Mouse (Mus musculus): Measurements from ENCODE around the gene Wdr81. TPM values are rescaled to one million over a fixed set of nuclear protein-coding genes. Genes with fewer than 3 reads are reported as not detected.

The Wdr81 gene
- polyA plus RNA-seq, 1 experiment from 2014 or later: 5.7 TPM

DNA sequence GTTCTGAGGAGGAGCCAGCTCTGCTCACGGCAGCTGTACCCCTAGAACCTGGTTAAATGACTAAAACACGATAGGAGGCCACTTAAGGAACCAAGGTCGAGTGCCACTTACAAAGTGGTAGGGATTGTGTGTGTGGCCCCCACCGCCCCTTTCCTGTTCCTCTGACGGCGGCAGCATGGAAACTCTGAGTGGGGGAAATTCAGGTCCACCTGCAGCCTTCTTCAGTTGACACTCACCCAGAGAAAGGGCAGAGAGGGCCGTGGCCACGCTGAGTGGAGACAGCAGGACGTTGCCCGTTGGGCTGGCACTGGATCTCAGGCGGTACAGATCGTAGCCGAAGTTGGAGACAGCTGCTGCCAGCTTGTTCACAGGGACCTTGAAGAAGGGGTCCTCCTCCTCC lies 38.5 kb downstream of the Wdr81 start:
- WGBS: 74% methylated on average over 13 of the region's 13 CpGs
- Histone ChIP-seq H3K27me3 (replicated peaks) (no peaks in the 10 kb centered on the region), H3K9ac (no peak overlapping the region), H3K27ac (ENCODE audit: poor library complexity, severe bottlenecking) (no peak overlapping the region), H3K9me3 (replicated peaks) (no peaks in the 10 kb centered on the region), H3K4me2 (no peak overlapping the region), H3K4me1 (replicated peaks) (peaks cover 18% of the 10 kb centered on the region), H3K4me3 (no peak overlapping the region), H3K36me3 (0 out of 2 replicates have a peak, but pooled peaks cover 4% of the 10 kb centered on the region)
- no peak for ATAC-seq (ENCODE audit: insufficient number of reproducible peaks, low FRiP score)

DNA sequence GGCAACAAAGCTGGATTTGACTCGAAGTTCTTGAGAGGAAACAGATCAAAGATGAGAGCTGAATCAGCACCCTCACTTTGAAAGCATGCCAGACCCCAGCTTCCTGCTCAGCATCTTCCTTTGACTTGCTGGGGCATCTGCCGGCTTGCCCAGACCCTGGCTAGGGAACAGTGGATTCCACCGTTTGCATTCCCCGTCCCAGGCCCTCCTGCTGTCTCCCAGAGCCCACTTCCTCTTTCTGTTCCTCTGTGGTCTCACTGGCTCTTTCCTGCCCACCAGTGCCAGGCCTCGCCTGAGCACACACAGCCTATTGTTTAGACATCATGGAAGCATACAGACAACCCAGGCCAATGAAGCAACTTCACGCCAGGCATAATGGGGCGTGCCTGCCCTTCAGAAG lies 39.4 kb downstream of the Wdr81 start:
- H3K36me3 ChIP-seq: peaks cover 4% of the 10 kb centered on the region; the same call in 1 of the 2 replicates
- no peak for ATAC-seq (ENCODE audit: insufficient number of reproducible peaks, low FRiP score)

DNA sequence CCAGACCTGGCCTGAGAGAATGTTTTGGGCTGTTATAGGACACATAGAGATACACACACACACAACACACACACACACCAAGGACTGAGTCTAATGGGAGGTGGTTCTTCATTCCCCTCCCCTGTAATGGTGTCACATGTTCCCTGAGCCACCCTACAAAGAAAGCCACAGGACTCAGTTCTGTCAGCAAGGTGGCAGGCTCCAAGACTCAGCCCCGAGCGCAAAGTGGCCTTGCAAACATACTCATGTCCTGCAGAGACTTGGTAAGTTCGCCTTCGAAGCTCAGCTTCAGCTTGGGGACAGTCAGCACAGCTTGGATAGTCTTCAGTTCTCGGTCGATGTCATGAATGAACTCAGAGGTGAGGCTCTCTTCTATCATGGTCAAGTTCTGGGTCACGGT lies 43.9 kb downstream of the Wdr81 start:
- ATAC-seq (ENCODE audit: insufficient number of reproducible peaks, low FRiP score): no peak
- Histone ChIP-seq H3K9me3 (replicated peaks) (no peaks in the 10 kb centered on the region), H3K9ac (no peak overlapping the region), H3K27me3 (replicated peaks) (no peaks in the 10 kb centered on the region), H3K4me1 (replicated peaks) (peaks cover 8% of the 10 kb centered on the region; the same call in 1 of the 2 replicates), H3K4me2 (no peak overlapping the region), H3K36me3 (peaks cover 17% of the 10 kb centered on the region), H3K27ac (ENCODE audit: poor library complexity, severe bottlenecking) (no peak overlapping the region), H3K4me3 (no peak overlapping the region)
- 86% methylated on average over 7 of the region's 7 CpGs for WGBS

More for the DNA sequence above, 39.4 kb downstream of the Wdr81 start:
- Histone ChIP-seq H3K27ac (ENCODE audit: poor library complexity, severe bottlenecking) (no peak overlapping the region), H3K9me3 (replicated peaks) (no peaks in the 10 kb centered on the region), H3K4me1 (replicated peaks) (peaks cover 13% of the 10 kb centered on the region), H3K4me2 (no peak overlapping the region), H3K27me3 (replicated peaks) (no peaks in the 10 kb centered on the region), H3K4me3 (no peak overlapping the region), H3K9ac (no peak overlapping the region)
- 43% methylated on average over 7 of the region's 7 CpGs for WGBS

DNA sequence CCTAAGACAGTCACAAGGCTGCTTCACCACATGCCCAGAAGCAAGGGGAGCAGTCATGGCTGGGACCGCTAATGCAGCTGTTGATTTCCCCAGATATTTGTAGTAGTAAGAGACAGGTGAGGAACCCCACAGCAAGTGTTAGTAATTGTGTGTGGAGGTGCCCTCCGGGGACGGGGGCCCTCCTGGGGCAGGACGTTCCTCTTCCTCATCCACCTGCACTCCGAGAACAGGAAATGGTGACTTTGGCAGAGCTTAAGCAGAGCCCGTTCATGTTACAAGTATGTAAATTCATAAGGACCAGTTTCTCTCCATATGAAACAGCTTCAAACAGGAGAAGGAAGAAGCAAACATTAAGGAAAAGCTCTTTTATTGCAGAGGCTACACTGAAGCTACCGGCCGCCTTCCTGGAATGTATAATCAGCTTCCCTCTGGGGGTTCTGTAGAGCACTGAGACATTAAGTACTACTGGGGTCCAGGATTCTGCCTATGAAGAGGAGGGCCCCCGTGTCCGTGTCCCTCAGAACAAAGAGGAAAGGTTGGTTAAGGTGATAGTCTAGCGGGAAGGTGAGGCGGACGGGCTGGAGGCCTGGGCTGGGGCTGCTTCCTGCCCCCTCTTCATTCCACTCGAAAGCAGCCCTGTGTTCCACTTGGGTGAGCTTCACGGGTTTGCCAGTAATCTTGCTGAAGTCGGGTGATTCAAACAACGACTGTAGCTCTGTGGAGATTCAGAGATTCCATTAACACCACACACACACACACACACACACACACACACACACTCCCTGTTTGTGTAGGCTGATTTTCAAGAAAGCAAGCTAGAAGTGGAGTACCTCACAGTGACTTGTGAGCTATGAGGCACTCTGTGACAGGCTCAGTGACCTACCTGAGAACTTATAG lies 44.6 kb downstream of the Wdr81 start:
- no peak overlapping the region for H3K27ac ChIP-seq (ENCODE audit: poor library complexity, severe bottlenecking)
- H3K4me3 ChIP-seq: no peak overlapping the region
- H3K27me3 ChIP-seq (replicated peaks): no peaks in the 10 kb centered on the region
- no peak for ATAC-seq (ENCODE audit: insufficient number of reproducible peaks, low FRiP score)
- no peaks in the 10 kb centered on the region for H3K9me3 ChIP-seq (replicated peaks)
- H3K9ac ChIP-seq: no peak overlapping the region
- no peak overlapping the region for H3K4me2 ChIP-seq
- peaks cover 1% of the 10 kb centered on the region; the same call in 1 of the 2 replicates for H3K4me1 ChIP-seq (replicated peaks)
- 82% methylated on average over 17 of the region's 17 CpGs for WGBS
- peaks cover 18% of the 10 kb centered on the region for H3K36me3 ChIP-seq

DNA sequence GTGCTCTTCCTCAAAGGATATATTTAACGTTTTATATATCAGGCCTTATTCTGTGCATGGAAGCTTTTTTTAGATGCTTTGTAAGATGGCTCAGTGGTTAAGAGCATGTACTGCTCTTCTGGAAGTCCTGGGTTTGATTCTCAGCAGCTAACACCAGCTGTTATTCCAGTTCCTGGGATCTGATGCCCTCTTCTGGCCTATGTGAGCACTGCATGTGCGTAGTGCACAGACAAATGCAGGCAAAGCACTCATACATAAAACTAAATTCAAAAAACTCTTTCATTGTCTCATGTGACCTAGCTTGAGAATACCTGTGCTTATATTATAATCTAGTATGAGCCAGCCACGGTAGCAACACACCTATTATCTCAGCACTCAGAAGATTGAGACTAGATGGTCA lies 47.7 kb downstream of the Wdr81 start:
- H3K4me3 ChIP-seq: no peak overlapping the region
- H3K4me2 ChIP-seq: no peak overlapping the region
- H3K27ac ChIP-seq (ENCODE audit: poor library complexity, severe bottlenecking): no peak overlapping the region
- no peaks in the 10 kb centered on the region for H3K9me3 ChIP-seq (replicated peaks)
- 31% methylated on average over 3 of the region's 3 CpGs for WGBS
- peaks cover 18% of the 10 kb centered on the region for H3K4me1 ChIP-seq (replicated peaks)
- ATAC-seq (ENCODE audit: insufficient number of reproducible peaks, low FRiP score): no peak
- peaks cover 17% of the 10 kb centered on the region for H3K36me3 ChIP-seq
- no peaks in the 10 kb centered on the region for H3K27me3 ChIP-seq (replicated peaks)
- no peak overlapping the region for H3K9ac ChIP-seq

DNA sequence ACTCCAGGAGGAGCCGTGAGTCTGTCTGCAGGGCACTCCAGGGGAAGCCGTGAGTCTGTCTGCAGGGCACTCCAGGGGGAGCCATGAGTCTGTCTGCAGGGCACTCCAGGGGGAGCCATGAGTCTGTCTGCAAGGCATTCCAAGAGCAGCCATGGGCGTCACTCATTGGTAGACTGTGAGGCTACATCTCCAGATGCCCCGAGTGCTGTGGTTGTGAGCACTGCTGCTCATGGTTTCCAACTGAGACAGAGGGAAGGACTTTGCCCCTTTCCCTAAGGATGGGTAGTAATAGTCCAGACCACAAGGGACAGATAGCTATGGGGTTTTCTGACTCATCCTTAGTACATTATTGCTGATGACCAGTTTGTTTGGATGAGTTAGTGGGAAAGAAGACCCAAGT lies 48.4 kb downstream of the Wdr81 start:
- Histone ChIP-seq H3K4me1 (replicated peaks) (peaks cover 18% of the 10 kb centered on the region), H3K27me3 (replicated peaks) (no peaks in the 10 kb centered on the region), H3K4me3 (no peak overlapping the region), H3K9me3 (replicated peaks) (no peaks in the 10 kb centered on the region), H3K9ac (no peak overlapping the region), H3K36me3 (peaks cover 17% of the 10 kb centered on the region), H3K4me2 (no peak overlapping the region), H3K27ac (ENCODE audit: poor library complexity, severe bottlenecking) (no peak overlapping the region)
- ATAC-seq (ENCODE audit: insufficient number of reproducible peaks, low FRiP score): no peak
- 55% methylated on average over 4 of the region's 4 CpGs for whole genome bisulfite sequencing

DNA sequence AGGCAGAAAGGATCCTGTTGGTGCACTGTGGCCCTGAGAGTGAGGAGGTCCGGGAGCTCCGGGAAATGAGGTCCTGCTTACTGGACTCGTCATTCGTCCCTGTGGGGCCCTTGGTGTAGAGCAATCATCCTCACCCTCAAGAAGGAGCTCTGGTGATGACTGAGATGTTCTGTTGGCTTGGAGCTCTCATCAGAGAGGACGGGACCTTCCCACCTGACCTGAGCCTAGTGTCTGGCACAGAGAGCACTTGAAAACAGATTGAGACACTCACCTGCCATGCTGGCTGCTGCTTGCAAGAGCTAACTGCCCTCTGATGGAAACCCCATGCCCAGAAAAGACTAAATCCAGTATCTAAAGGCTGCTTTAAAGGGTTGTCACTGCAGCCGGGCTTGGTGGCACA lies 49.7 kb downstream of the Wdr81 start:
- Histone ChIP-seq H3K9ac (no peak overlapping the region), H3K27ac (ENCODE audit: poor library complexity, severe bottlenecking) (no peak overlapping the region), H3K9me3 (replicated peaks) (no peaks in the 10 kb centered on the region), H3K36me3 (peaks cover 26% of the 10 kb centered on the region), H3K4me3 (no peak overlapping the region), H3K27me3 (replicated peaks) (no peaks in the 10 kb centered on the region), H3K4me2 (no peak overlapping the region), H3K4me1 (replicated peaks) (peaks cover 18% of the 10 kb centered on the region)
- 81% methylated on average over 6 of the region's 6 CpGs for WGBS
- ATAC-seq (ENCODE audit: insufficient number of reproducible peaks, low FRiP score): no peak

DNA sequence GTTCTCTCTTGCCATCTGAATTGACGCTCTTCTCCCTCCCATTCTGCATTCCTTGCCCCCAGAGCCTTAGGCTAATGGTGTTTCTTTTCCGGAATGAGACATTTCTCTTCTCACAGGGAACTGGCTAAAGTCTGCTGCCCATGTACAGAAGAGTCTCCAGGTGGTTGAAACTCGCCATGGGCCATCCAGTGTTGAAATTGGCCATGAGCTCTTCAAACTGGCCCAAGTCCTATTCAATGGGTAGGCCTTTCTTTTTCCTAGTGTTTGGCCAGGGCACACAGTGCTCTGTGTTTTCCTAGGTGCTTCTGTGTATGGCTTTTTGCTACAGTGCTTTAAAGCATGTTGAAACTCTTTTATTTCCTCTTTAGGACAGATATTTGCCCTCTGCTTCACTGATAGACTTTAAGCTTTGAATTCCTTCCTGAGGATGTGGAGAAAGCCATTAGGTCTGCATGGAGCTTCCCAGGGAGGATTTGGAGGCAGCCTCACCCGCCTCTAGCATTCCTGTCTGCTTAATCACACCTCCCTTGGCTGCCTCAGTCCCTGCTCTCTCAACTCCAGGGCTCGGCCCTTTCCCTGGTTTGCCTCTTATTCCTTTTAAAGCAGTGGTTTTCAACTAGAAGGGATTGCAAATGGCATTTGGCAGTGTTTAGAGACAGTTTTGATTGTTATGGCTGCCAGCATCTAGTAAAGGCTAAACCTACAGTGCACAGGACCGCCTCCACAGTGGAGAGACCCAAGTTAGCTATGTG lies 51.0 kb downstream of the Wdr81 start:
- Histone ChIP-seq H3K9ac (0 out of 2 replicates have a peak overlapping the region, but pooled peaks have one; percentile 15), H3K27me3 (replicated peaks) (no peaks in the 10 kb centered on the region), H3K9me3 (replicated peaks) (no peaks in the 10 kb centered on the region), H3K4me3 (no peak overlapping the region), H3K36me3 (peaks cover 26% of the 10 kb centered on the region), H3K4me1 (replicated peaks) (peaks cover 18% of the 10 kb centered on the region), H3K4me2 (no peak overlapping the region), H3K27ac (ENCODE audit: poor library complexity, severe bottlenecking) (peak overlapping the region; percentile 28; the same call in 1 of the 2 replicates)
- 58% methylated on average over 6 of the region's 6 CpGs for WGBS
- no peak for ATAC-seq (ENCODE audit: insufficient number of reproducible peaks, low FRiP score)

DNA sequence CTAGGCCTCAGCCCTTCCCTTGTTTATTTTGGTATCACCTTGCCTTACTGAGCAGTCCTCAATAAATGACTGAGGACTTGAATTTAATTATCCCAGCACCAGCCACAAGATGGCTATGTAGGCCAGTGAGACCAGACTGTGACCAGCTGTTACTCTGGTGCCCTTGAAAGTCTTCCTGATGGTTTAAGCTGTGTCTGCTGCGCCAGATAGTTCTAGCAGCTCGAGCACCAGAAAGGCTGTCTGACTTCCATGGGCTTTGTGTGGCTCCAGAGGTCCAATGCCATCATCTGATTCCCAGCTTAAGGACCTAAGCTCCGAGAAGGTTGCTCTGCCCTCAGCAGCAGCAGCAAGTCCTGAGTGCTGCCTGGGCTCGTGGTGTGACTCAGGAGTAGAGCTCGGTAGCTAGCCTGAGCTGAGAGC lies 52.2 kb downstream of the Wdr81 start:
- Histone ChIP-seq H3K9me3 (replicated peaks) (no peaks in the 10 kb centered on the region), H3K4me2 (no peak overlapping the region), H3K36me3 (peaks cover 26% of the 10 kb centered on the region), H3K27ac (ENCODE audit: poor library complexity, severe bottlenecking) (peak overlapping the region; percentile 52), H3K4me3 (no peak overlapping the region), H3K9ac (no peak overlapping the region), H3K27me3 (replicated peaks) (no peaks in the 10 kb centered on the region), H3K4me1 (replicated peaks) (peaks cover 21% of the 10 kb centered on the region)
- WGBS: 51% methylated on average over 5 of the region's 5 CpGs
- peak; percentile 33; the same call in 1 of the 2 replicates for ATAC-seq (ENCODE audit: insufficient number of reproducible peaks, low FRiP score)

DNA sequence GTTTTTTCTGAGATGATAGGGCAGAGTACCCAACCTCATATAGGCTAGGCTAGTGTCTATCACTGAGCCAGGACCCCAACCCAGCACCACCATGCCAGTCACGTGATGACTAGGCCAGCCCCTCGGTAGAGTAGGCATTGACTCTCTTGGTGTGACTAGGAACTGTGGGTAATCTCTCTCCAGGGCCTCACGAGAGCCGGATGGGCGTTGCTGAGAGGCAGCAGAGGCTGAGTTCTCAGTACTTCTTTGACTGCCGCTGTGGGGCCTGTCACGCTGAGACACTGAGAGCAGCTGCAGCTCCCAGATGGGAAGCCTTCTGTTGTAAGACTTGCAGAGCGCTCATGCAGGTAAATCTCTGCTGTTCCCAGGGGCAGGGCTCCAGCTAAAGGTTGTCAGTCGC lies 54.4 kb downstream of the Wdr81 start:
- no peaks in the 10 kb centered on the region for H3K27me3 ChIP-seq (replicated peaks)
- no peak overlapping the region for H3K9ac ChIP-seq
- H3K9me3 ChIP-seq (replicated peaks): no peaks in the 10 kb centered on the region
- no peak overlapping the region for H3K4me3 ChIP-seq
- 73% methylated on average over 9 of the region's 9 CpGs for WGBS
- peaks cover 16% of the 10 kb centered on the region; the same call in 1 of the 2 replicates for H3K36me3 ChIP-seq
- ATAC-seq (ENCODE audit: insufficient number of reproducible peaks, low FRiP score): no peak
- peaks cover 25% of the 10 kb centered on the region for H3K4me1 ChIP-seq (replicated peaks)
- H3K4me2 ChIP-seq: no peak overlapping the region
- no peak overlapping the region for H3K27ac ChIP-seq (ENCODE audit: poor library complexity, severe bottlenecking)

DNA sequence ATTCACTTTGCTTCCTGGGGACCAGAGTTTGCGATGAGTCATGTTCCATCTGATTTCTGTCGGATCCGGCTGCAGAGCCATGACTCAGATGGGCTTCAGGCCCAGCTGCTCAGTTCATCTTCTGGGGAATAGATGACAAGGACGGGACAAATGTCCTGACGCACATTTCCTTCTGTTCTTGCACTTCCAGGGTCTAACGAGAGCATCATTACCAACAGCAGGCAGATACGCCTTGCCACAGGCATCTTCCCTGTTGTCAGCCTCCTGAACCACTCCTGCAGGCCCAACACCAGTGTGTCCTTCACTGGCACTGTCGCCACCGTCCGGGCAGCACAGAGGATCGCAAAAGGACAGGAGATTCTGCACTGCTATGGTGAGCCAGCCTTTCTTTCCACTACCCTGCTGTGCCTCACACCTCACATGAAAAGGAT lies 55.1 kb downstream of the Wdr81 start:
- no peak overlapping the region for H3K4me3 ChIP-seq
- 79% methylated on average over 11 of the region's 11 CpGs for WGBS
- H3K27me3 ChIP-seq (replicated peaks): no peaks in the 10 kb centered on the region
- no peak overlapping the region for H3K9ac ChIP-seq
- H3K27ac ChIP-seq (ENCODE audit: poor library complexity, severe bottlenecking): no peak overlapping the region
- H3K36me3 ChIP-seq: peaks cover 17% of the 10 kb centered on the region
- no peak overlapping the region for H3K4me2 ChIP-seq
- H3K9me3 ChIP-seq (replicated peaks): 0 out of 2 replicates have a peak, but pooled peaks cover 3% of the 10 kb centered on the region
- H3K4me1 ChIP-seq (replicated peaks): peaks cover 25% of the 10 kb centered on the region
- no peak for ATAC-seq (ENCODE audit: insufficient number of reproducible peaks, low FRiP score)

Data from heart, embryonic 12.5 days (tissue).